Mouse (Mus musculus) left cerebral cortex, postnatal 4 days (tissue): Measurements from ENCODE around the gene Hoxd11. TPM values are rescaled to one million over a fixed set of nuclear protein-coding genes. Genes with fewer than 3 reads are reported as not detected.

Experiments used
- DNase-seq: peaks from one replicate; pipeline ENCODE4 v3.0.0-alpha.2; 2022
- intact Hi-C: fragments of 180-260 bp; cut with DNase I; formaldehyde crosslinking; loops from one replicate; pipeline ENCODE4 v1.15.1; 2025
- total RNA-seq, 2 experiments: library from RNA; stranded (reverse); gene quantifications; 2 replicates each; pipeline ENCODE4 v1.2.3; 2021

Hoxd11 gene
- total RNA-seq, 2 experiments from 2014 or later, result not detected

- intact Hi-C loops, result no loop called here
- DNase-seq, result no peak
Observed at GRCm38 (mm10) chr2:74680561-74681398, 1.4 kb downstream of the Hoxd11 start.

GRCm38 (mm10) chr2:74681594-74682531 lies 2.5 kb downstream of the Hoxd11 start:
- intact Hi-C loops, result no loop called here
- no peak for DNase-seq

- DNase-seq, result no peak
- intact Hi-C loops, result no loop called here
Observed at GRCm38 (mm10) chr2:74682796-74683195, 3.4 kb downstream of the Hoxd11 start.

DNA sequence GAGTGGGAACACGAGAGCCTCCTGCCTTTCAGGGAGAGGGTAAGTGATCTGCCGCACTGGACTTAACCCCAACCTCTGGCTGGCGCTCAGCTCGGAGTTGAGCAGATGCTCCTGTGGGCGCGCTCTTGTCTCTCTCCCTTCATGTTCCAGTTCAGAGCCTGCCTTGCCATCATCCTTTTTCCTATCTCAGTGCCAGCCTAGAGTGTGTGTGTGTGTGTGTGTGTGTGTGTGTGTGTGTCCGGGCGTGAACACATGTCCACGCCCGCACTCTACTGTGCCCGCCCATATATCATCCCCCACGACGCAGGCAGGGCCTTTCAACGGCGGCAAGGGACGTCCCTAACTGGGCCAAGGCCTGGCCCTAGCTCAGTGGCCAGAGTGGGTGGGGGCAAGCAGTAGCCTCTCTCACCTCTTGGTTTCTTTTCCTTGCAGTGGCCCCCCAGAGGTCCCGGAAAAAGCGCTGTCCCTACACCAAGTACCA lies 4.2 kb downstream of the Hoxd11 start:
- intact Hi-C loops, result no loop called here
- no peak for DNase-seq

- no peak for DNase-seq
- intact Hi-C loops, result no loop called here
Observed at GRCm38 (mm10) chr2:74684106-74684505, 4.7 kb downstream of the Hoxd11 start.

DNA sequence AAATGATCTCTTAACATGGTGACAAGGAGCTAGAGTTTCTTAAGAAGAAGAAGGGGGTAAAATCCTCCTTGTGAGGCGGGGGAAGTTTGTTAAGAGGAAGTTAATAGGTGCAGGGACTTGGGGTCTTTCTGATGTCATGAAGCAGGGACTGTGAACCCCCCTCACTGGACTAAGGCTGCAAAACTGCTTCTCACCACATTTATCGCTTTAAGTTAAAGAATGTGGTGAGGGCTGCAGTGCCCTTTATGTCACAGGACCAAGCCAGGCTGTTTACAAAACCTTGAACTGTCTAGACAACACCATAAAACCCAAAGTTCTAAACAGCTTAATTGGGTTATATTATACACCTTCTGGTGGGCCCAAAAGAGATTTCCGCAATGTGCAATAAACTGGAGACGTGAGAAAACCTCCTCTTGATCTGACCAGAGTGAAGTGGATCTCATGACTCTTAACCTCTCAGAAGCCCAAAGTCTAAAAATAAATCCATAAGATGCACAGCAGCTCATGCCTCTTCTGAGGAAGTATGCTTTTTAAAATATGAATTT lies 5.8 kb downstream of the Hoxd11 start:
- intact Hi-C loops, result no loop called here
- no peak for DNase-seq

GRCm38 (mm10) chr2:74686301-74686987 lies 7.1 kb downstream of the Hoxd11 start:
- intact Hi-C loops, result no loop called here
- peak; percentile 63 for DNase-seq

DNA sequence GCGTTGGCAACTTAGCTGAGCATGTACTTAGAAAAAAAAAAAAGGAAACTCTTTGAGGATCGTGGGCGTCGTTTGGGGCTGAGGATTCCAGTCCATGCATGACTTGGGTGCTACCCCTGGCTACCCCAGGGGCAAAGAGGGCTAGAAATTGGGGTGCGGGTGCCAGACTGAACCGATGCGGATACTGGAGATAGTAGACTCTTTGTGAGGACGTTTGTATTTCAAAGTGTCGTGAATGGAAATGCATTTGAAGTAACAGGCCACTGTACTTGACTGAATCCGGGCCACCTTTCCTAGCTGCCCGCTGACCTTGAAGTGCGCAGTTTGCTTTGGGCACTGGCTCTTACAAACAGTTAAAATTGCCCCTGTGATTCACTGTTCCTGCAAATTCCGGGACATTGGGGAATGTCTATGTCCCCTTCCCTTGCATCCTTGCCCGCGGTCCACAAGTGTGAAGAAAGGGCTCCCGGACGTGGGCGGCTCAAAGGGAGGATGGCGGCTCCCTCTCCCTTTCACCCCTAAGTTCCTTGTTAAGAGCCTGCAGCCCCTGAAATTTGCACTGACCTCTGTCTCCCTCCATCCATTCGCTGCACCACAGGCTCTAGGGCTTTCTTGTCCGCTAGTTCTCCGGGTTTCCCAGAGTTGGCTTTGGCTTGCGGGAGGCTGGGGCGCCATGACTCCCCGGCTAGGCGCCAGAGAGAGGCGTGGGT lies 7.8 kb downstream of the Hoxd11 start:
- intact Hi-C loops, result no loop called here
- DNase-seq, result no peak

- DNase-seq, result no peak
- intact Hi-C loops, result no loop called here
Observed at GRCm38 (mm10) chr2:74687698-74688555, 8.6 kb downstream of the Hoxd11 start.

GRCm38 (mm10) chr2:74688795-74689573 lies 9.6 kb downstream of the Hoxd11 start:
- intact Hi-C loops, result no loop called here

DNA sequence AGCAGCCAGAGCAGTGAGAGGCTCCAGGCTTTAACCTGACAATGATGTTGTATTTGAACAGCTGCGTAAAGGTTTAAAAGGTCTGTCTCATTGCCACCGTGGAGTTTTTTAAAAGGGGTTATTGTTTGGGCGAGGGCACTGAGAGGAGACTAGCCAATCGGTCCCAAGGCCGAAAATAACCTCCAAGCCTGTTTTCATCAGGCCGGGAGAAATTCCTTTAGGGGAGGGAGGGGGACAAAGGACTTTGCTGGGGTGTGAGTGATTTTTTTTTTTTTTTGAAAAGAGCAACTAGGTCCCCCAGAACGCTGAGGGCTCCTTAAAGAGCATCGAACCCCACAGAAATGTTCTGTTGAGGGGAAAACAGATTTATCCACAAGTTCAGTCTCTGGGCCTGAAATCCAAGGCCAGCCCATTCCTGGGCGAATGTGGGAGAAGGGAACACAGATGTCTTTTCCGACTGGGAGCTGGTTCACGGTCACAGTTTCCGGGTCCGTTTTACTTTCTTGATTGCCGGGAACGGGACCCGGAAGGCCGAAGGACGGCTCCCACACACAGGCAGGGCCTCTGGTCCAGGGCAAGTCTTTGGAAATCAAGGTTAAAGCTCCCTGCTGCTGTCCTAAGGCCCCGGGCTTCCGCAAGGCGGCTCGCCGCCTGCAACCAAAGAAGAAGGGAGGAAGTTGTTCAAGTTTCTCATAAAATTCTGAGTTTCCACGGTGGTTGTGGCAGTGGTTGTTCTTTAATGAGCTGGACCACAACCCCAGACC lies 10.4 kb downstream of the Hoxd11 start:
- DNase-seq, result no peak
- intact Hi-C loops, result loop anchor here (10.0 kb wide), 1 partner anchor 1415 kb away; no protein-coding TSS in a partner anchor

More at GRCm38 (mm10) chr2:74688795-74689573, 9.6 kb downstream of the Hoxd11 start:
- no peak for DNase-seq

DNA sequence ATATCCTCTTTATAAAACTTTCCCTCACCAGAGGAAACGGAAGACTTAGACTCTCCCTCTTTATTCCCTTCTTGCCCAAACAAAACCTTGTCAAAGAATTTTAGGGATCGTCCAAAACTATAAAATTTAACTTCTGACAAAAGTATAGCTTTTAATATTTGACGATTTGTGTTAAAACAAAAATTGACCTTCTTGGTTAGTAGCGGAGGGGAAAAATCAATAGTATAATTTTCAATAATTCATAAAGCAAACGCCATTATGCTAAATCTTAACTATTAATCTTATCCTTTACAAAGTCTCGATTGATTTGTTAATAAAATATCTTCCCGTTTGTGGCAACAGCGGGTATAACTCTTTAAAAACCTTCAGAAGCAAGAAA lies 11.0 kb downstream of the Hoxd11 start:
- DNase-seq, result no peak
- intact Hi-C loops, result loop anchor here (10.0 kb wide), 1 partner anchor 1414 kb away; no protein-coding TSS in a partner anchor

- intact Hi-C loops, result loop anchor here (10.0 kb wide), 1 partner anchor 1414 kb away; no protein-coding TSS in a partner anchor
- DNase-seq, result peak; percentile 52
Observed at GRCm38 (mm10) chr2:74691022-74691951, 11.9 kb downstream of the Hoxd11 start, which contains the start of gene Hoxd10. Hoxd10 (plus strand) TSS chr2:74691924.

- intact Hi-C loops, result loop anchor here (10.0 kb wide), 1 partner anchor 1413 kb away; no protein-coding TSS in a partner anchor
- no peak for DNase-seq
Observed at GRCm38 (mm10) chr2:74691995-74692807, 12.8 kb downstream of the Hoxd11 start.

- DNase-seq, result no peak
- intact Hi-C loops, result loop anchor here (10.0 kb wide), 1 partner anchor 1412 kb away; no protein-coding TSS in a partner anchor
Observed at GRCm38 (mm10) chr2:74692808-74693431, 13.6 kb downstream of the Hoxd11 start.
